Mouse (Mus musculus): ENCODE results near the gene Rest. TPM values are rescaled to one million over a fixed set of nuclear protein-coding genes. Genes with fewer than 3 reads are reported as not detected.

The Rest gene
- polyA plus RNA-seq, 1 experiment, result 9.1 TPM

DNA sequence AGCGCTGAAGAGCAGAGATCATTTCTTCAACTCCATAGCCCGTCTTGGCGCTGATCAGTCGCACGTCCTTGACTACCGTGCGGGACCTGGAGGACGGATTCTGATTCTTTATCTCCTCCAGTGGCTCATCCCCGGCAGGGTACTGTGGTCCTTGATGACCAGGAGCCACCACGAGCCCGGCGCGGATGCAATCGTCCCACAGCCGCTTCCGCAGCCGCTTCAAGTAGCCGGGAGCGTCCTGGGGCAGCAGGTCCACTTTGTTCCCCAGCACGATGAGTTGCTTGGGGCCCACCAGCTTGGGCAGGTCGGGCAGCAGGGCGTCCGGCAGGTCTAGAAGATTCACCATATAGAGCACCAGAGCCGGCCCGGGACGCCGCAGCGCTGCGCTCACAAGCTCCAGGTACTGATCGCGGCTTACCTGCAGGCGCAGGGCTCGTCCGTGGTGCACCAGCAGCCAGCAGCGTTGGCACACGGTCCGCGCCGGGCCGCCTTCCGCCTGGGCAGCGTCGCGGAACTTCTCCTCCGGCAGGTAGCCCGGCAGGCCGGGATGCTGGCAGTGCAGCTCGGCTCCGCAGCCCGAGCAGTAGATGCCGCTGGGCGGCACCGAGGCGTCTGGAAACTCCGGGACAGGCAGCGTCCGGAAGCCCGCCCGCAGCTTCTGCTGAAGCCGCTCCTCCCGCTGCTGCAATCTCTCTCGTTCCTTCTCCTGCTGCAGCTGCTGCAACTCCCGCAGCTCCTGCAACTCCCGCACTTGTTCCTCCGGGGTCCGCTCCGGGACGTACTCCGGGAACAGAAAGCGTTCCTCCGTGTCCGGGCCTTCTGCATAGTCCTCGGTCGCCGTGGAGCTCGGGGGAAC, 44.0 kb downstream of the Rest start:
- DNase-seq (ENCODE audit: low read depth), result no peak

DNA sequence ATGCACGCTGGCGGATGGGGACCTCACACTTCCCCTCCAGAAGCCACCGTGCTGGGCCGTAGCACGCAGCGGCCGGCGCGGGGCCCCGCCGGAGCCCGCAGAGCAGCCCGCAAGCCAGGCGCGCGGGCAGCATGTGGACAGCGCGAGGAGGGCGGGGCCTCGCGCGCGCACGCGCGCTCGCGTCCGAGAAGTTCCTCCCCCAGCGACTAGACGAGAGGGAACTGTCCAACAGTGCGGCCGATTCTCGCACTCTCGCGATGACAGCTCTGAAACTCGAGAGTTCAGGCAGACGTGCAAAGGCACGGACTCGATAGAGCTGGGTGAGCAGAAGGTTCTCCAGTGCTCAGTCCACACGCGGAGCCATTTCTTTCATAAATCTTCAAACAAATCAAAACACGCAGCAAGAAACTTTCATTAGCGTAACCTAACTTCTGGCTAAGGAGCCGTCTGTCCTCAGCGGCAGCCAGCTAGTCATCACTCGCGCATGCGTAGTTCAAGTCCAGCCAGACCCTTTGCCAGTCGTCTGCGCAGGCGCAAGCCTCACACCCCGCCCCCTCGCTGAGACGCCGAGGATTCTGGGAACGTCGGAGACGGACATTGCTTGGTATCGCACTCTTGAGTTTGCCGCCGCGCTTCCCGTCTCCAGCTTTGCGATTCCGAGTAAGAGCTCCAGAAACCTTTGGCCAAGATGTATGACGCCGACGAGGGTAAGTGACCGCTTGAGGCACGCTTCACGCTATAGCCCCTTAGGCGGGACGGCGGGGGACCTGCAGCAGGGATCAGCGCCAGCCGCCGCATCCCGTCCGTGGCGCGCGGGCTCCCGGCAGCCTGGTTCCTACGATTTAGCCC, 44.9 kb downstream of the Rest start, which contains the start of the genes Noa1 and Polr2b:
TSS of gene Noa1 (minus strand) at position 161 of the 849 bp plus-strand sequence.
TSS of gene Polr2b (plus strand) at position 224 of the 849 bp plus-strand sequence.
- DNase-seq (ENCODE audit: low read depth), result peak; percentile 83

- DNase-seq (ENCODE audit: low read depth), result no peak
Measured at GRCm38 (mm10) chr5:77314206-77314605, 48.9 kb downstream of the Rest start.

- DNase-seq (ENCODE audit: low read depth), result peak; percentile 52
Measured at GRCm38 (mm10) chr5:77314986-77315385, 49.7 kb downstream of the Rest start.

DNA sequence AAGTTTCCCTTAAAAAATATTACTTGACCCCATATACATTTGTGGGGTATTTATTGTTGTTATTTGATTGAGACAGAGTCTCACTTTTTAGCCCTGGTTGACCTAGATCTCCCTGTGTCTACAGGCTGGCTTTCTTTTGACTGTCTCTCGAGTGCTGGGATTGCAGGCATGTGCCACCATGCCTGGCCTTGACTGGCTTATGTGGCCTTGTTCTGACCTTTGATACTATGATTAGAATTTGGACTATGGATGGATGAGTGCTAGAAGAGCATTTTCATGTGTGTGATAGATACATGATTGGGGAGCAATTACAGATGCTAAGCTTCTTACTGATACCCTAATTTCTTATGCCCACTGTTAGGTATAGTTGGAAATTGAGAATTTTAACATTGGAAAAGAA, 59.6 kb downstream of the Rest start:
- DNase-seq (ENCODE audit: low read depth), result no peak

DNA sequence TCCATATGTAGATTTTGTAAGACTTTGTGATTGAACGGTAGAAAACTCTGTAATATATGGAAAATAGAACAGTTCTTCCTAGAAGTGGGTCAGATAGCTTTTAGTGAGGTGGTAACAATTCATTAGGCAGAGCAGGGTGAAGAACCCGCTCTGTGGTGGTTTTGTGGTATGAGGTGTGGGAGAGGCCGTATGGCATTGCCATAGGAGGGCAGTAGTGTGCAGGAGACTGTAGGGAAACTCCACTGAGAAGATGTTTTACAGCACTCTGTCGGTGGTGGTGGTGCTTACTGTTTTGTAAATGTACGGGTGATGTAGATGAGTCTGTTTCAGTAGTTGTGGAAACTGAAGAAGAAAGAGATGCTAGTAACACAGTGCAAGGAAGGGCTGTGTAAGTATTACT, 64.9 kb downstream of the Rest start:
- no peak for DNase-seq (ENCODE audit: low read depth)

Other genes starting within 250 kb of the Rest start
- gene Thegl, start 249.5 kb upstream of the Rest start, polyA plus RNA-seq (2012; rRNA removed), result 0.28 and 0.56 TPM in 2 replicates
- 65.9 and 80.4 TPM in 2 replicates for gene Hopx, start 150.4 kb upstream of the Rest start, polyA plus RNA-seq (2012; rRNA removed)
- gene Spink2, start 54.0 kb upstream of the Rest start, polyA plus RNA-seq (2012; rRNA removed), result 693 and 1,083 TPM in 2 replicates
- gene Noa1, start 44.6 kb downstream of the Rest start, polyA plus RNA-seq (2012; rRNA removed), result 9.6 and 11.3 TPM in 2 replicates
- gene Polr2b, start 44.7 kb downstream of the Rest start, polyA plus RNA-seq (2012; rRNA removed), result 15.5 and 19.6 TPM in 2 replicates
- 661 and 1,112 TPM in 2 replicates for gene Igfbp7, start 142.6 kb downstream of the Rest start, polyA plus RNA-seq (2012; rRNA removed)